Mouse (Mus musculus): ENCODE data around the gene Lmnb2. TPM values are rescaled to one million over a fixed set of nuclear protein-coding genes. Genes with fewer than 3 reads are reported as not detected.

Gene Lmnb2
- total RNA-seq, 2 experiments from 2014 or later: 19.6 to 19.7 TPM

GRCm38 (mm10) chr10:80899591-80900317, 18.3 kb downstream of the Lmnb2 start:
- DNase-seq: no peak

- DNase-seq: no peak
Observed at GRCm38 (mm10) chr10:80899074-80899473, 19.0 kb downstream of the Lmnb2 start.

- peak; percentile 71 to 77 for DNase-seq
Observed at GRCm38 (mm10) chr10:80897861-80898510, 20.1 kb downstream of the Lmnb2 start.

- no peak for DNase-seq
Observed at GRCm38 (mm10) chr10:80896581-80897485, 21.2 kb downstream of the Lmnb2 start.

GRCm38 (mm10) chr10:80895697-80896096, 22.3 kb downstream of the Lmnb2 start:
- no peak for DNase-seq

- no peak for DNase-seq
Observed at GRCm38 (mm10) chr10:80895100-80895499, 22.9 kb downstream of the Lmnb2 start.

GRCm38 (mm10) chr10:80887181-80887580, 30.9 kb downstream of the Lmnb2 start:
- DNase-seq: no peak

GRCm38 (mm10) chr10:80881301-80881700, 36.7 kb downstream of the Lmnb2 start:
- no peak for DNase-seq

- DNase-seq: no peak
Observed at GRCm38 (mm10) chr10:80880901-80881300, 37.1 kb downstream of the Lmnb2 start.

- peak; percentile 47 to 59 for DNase-seq
Observed at GRCm38 (mm10) chr10:80880131-80880641, 37.9 kb downstream of the Lmnb2 start.

GRCm38 (mm10) chr10:80876594-80876993, 41.5 kb downstream of the Lmnb2 start:
- no peak for DNase-seq

GRCm38 (mm10) chr10:80876028-80876427, 42.0 kb downstream of the Lmnb2 start:
- peak in 1 of 2 experiments; percentile 50 for DNase-seq

GRCm38 (mm10) chr10:80874035-80874434, 44.0 kb downstream of the Lmnb2 start:
- DNase-seq: no peak

- no peak for DNase-seq
Observed at GRCm38 (mm10) chr10:80871581-80871980, 46.5 kb downstream of the Lmnb2 start, which contains the start of gene Tmprss9. Tmprss9 (plus strand) TSS chr10:80871848.

- DNase-seq: no peak
Observed at GRCm38 (mm10) chr10:80870993-80871392, 47.1 kb downstream of the Lmnb2 start.

- DNase-seq: no peak
Observed at GRCm38 (mm10) chr10:80864446-80864845, 53.6 kb downstream of the Lmnb2 start.

GRCm38 (mm10) chr10:80862305-80862704, 55.7 kb downstream of the Lmnb2 start:
- no peak for DNase-seq

GRCm38 (mm10) chr10:80858350-80858935, 59.6 kb downstream of the Lmnb2 start:
- no peak for DNase-seq

GRCm38 (mm10) chr10:80857848-80858247, 60.2 kb downstream of the Lmnb2 start:
- no peak for DNase-seq

GRCm38 (mm10) chr10:80857386-80857785, 60.7 kb downstream of the Lmnb2 start:
- DNase-seq: no peak

GRCm38 (mm10) chr10:80856908-80857307, 61.1 kb downstream of the Lmnb2 start:
- no peak for DNase-seq

- no peak for DNase-seq
Observed at GRCm38 (mm10) chr10:80856267-80856666, 61.8 kb downstream of the Lmnb2 start.

All from layer of hippocampus, postnatal 36 days (tissue).